Mouse (Mus musculus): Measurements from ENCODE around the gene Ppil6. TPM values are rescaled to one million over a fixed set of nuclear protein-coding genes. Genes with fewer than 3 reads are reported as not detected.

The Ppil6 gene
- total and polyA plus RNA-seq, 2 experiments = 0.26 to 1.1 TPM

DNA sequence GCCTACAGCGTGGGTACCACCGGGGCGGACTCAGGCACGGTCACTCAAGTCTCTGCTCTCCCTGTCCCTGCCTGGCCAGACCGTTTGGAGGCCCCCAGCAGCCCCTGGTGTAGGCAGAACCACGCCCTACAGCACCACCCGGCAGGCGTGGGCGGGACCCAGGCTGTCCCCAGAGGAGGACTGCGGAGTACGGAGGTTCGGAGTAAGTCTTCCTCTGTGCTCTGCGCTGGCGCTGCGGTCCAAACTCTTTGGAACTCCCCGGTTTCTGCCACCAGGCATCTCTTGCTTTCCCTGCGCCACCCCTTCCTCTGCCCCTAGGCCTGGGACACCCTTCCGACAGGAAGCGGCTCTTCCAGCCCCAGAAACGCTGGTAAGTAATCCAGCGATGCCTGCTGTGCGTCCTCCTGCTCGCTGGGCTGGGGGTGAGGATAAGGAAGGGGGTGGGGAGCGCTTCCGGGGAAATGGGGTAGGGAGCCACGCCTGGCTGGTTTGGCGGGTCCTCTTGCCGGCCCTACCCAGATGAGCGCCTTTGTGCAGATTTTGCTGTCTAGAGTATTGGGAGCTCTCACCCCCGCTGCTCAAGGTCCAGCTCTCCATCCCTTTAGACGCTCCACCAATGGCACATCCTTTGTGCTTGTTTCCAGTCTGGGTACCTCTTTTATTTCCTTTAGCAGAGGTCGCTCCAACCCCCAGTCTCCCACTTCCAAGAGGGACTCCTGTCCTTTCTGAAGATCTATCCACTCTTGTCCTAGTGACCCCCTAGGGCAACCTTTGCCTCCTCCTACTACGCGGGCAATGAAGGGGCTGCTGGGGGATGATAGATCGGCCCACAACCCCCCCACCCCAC is 13.8 kb upstream of the Ppil6 start, which contains the start of gene Mical1:
Mical1 (plus strand) TSS at position 144 of the 847 bp plus-strand sequence.
- WGBS = 9% methylated on average over 35 of the region's 35 CpGs
- no peak within 1 kb of the TSS for H3K27ac ChIP-seq (replicated peaks; ENCODE audit: insufficient read depth, low read depth, low read length)
- no peaks in the 10 kb centered on the region for H3K36me3 ChIP-seq (ENCODE audit: control insufficient read depth, insufficient read depth, low read length)
- H3K4me1 ChIP-seq (ENCODE audit: control insufficient read depth, insufficient read depth, low read length) = peaks cover 2% of the 10 kb centered on the region; the same call in 1 of the 2 replicates
- H3K79me2 ChIP-seq (ENCODE audit: control insufficient read depth, insufficient read depth, low read length) = no peaks in the 10 kb centered on the region
- no peak for DNase-seq (ENCODE audit: extremely low read depth, low read depth, low spot score)
- H3K27me3 ChIP-seq (ENCODE audit: control insufficient read depth, insufficient read depth, low read length) = no peaks in the 10 kb centered on the region
- peak within 1 kb of the TSS; percentile 49 for H3K9ac ChIP-seq (ENCODE audit: low read depth, low read length)
- peak within 1 kb of the TSS; percentile 49 for H3K4me3 ChIP-seq (ENCODE audit: insufficient read depth, low read depth, low read length)
- TF ChIP-seq CTCF (IDR thresholded peaks at IDR 0.05; ENCODE audit: low read depth, low read length) (no peak), POLR2A (IDR thresholded peaks at IDR 0.05; ENCODE audit: extremely low read depth, insufficient read depth, low read length) (0 out of 2 replicates have a peak, but pooled peaks have one; percentile 13)

DNA sequence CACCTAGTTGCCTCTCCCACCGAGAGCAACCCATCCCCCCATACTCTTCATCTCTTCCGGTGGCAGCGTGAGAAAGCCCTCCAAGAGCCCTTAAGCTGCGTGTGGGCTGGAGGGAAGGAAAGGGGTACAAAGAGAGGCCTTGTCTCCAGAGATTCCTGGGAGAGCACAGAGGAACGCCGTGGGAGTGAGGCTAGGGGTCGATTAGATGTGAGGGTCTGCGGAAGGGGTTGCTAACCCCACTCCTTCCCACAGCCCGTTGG is 13.3 kb upstream of the Ppil6 start:
- Histone ChIP-seq H3K79me2 (ENCODE audit: control insufficient read depth, insufficient read depth, low read length) (no peaks in the 10 kb centered on the region), H3K36me3 (ENCODE audit: control insufficient read depth, insufficient read depth, low read length) (no peaks in the 10 kb centered on the region), H3K27ac (replicated peaks; ENCODE audit: insufficient read depth, low read depth, low read length) (no peak overlapping the region), H3K27me3 (ENCODE audit: control insufficient read depth, insufficient read depth, low read length) (no peaks in the 10 kb centered on the region), H3K9ac (ENCODE audit: low read depth, low read length) (peak overlapping the region; percentile 36; the same call in 1 of the 2 replicates), H3K4me1 (ENCODE audit: control insufficient read depth, insufficient read depth, low read length) (peaks cover 2% of the 10 kb centered on the region; the same call in 1 of the 2 replicates), H3K4me3 (ENCODE audit: insufficient read depth, low read depth, low read length) (peak overlapping the region; percentile 49; the same call in 1 of the 2 replicates)
- no peak for TF ChIP-seq CTCF (IDR thresholded peaks at IDR 0.05; ENCODE audit: low read depth, low read length)
- no peak for TF ChIP-seq POLR2A (IDR thresholded peaks at IDR 0.05; ENCODE audit: extremely low read depth, insufficient read depth, low read length)
- 6% methylated on average over 9 of the region's 9 CpGs for WGBS
- no peak for DNase-seq (ENCODE audit: extremely low read depth, low read depth, low spot score)

DNA sequence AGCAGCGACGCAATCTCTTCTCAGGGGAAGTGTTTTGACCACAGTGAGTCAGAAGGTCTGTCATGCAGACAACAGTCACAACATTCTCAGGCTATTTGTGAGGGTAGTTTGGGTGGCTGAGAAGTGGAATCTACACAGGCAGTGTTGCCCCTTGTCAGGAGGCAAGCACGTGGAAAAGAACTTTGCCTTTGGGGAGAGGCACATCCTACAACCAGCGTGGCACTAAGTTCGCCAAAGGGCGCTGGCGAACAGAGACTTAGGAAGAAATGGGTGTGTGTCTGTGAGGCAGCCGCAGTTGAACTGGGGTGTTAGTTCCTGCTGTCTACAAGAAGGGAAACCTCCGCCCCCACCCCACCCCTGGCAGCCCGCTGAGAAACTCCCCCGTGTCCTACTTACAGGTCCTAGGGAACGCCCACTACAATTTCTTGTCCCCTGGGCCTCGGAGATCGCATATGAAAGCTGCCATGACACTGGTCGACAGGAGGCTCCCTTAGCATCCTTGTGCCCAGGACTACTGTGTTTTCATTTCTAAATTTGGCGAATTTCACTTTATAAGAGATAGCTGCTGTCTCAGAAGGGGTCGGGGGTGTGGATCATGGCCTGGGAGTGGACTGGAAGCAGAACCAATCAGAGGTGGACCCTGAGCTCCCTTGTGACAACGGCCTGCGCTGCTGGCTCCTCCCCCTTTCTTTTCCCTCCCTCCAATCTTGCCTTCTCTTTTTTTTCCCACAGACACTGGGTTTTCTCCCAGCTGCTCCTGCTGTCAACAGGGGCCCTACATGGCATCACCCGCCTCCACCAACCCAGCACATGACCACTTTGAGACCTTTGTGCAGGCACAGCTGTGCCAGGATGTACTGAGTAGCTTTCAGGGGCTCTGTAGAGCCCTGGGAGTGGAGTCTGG is 12.7 kb upstream of the Ppil6 start:
- no peaks in the 10 kb centered on the region for H3K36me3 ChIP-seq (ENCODE audit: control insufficient read depth, insufficient read depth, low read length)
- no peaks in the 10 kb centered on the region for H3K79me2 ChIP-seq (ENCODE audit: control insufficient read depth, insufficient read depth, low read length)
- H3K27ac ChIP-seq (replicated peaks; ENCODE audit: insufficient read depth, low read depth, low read length) = no peak overlapping the region
- 21% methylated on average over 20 of the region's 20 CpGs for WGBS
- peak overlapping the region; percentile 36; the same call in 1 of the 2 replicates for H3K9ac ChIP-seq (ENCODE audit: low read depth, low read length)
- no peaks in the 10 kb centered on the region for H3K27me3 ChIP-seq (ENCODE audit: control insufficient read depth, insufficient read depth, low read length)
- H3K4me3 ChIP-seq (ENCODE audit: insufficient read depth, low read depth, low read length) = peak overlapping the region; percentile 49; the same call in 1 of the 2 replicates
- DNase-seq (ENCODE audit: extremely low read depth, low read depth, low spot score) = peak; percentile 31
- peaks cover 2% of the 10 kb centered on the region; the same call in 1 of the 2 replicates for H3K4me1 ChIP-seq (ENCODE audit: control insufficient read depth, insufficient read depth, low read length)
- TF ChIP-seq CTCF (IDR thresholded peaks at IDR 0.05; ENCODE audit: low read depth, low read length) = no peak
- TF ChIP-seq POLR2A (IDR thresholded peaks at IDR 0.05; ENCODE audit: extremely low read depth, insufficient read depth, low read length) = no peak

DNA sequence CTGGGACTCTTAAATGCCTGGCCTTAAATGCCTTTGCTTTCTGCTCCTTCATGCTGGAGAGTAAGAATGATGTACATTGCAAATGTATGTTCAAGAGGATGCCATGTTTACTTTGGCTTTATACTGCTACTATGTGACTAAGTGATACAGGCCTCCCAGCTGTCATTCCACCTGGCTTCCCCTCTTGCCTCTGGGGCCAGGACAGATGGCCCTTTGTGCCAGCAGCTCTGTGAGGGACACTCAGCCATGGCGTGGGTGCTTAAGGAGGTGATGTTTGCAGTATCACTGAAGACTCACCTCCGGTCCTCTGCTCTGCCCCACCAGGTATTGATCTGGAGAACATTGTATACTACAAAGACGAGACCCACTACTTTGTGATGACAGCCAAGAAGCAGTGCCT is 10.3 kb upstream of the Ppil6 start:
- H3K27ac ChIP-seq (replicated peaks; ENCODE audit: insufficient read depth, low read depth, low read length) = no peak overlapping the region
- no peak overlapping the region for H3K4me3 ChIP-seq (ENCODE audit: insufficient read depth, low read depth, low read length)
- no peaks in the 10 kb centered on the region for H3K79me2 ChIP-seq (ENCODE audit: control insufficient read depth, insufficient read depth, low read length)
- H3K36me3 ChIP-seq (ENCODE audit: control insufficient read depth, insufficient read depth, low read length) = no peaks in the 10 kb centered on the region
- no peak overlapping the region for H3K9ac ChIP-seq (ENCODE audit: low read depth, low read length)
- TF ChIP-seq POLR2A (IDR thresholded peaks at IDR 0.05; ENCODE audit: extremely low read depth, insufficient read depth, low read length) (no peak), CTCF (IDR thresholded peaks at IDR 0.05; ENCODE audit: low read depth, low read length) (no peak)
- WGBS = 91% methylated on average over 3 of the region's 3 CpGs
- DNase-seq (ENCODE audit: extremely low read depth, low read depth, low spot score) = no peak
- H3K27me3 ChIP-seq (ENCODE audit: control insufficient read depth, insufficient read depth, low read length) = no peaks in the 10 kb centered on the region
- no peaks in the 10 kb centered on the region for H3K4me1 ChIP-seq (ENCODE audit: control insufficient read depth, insufficient read depth, low read length)

DNA sequence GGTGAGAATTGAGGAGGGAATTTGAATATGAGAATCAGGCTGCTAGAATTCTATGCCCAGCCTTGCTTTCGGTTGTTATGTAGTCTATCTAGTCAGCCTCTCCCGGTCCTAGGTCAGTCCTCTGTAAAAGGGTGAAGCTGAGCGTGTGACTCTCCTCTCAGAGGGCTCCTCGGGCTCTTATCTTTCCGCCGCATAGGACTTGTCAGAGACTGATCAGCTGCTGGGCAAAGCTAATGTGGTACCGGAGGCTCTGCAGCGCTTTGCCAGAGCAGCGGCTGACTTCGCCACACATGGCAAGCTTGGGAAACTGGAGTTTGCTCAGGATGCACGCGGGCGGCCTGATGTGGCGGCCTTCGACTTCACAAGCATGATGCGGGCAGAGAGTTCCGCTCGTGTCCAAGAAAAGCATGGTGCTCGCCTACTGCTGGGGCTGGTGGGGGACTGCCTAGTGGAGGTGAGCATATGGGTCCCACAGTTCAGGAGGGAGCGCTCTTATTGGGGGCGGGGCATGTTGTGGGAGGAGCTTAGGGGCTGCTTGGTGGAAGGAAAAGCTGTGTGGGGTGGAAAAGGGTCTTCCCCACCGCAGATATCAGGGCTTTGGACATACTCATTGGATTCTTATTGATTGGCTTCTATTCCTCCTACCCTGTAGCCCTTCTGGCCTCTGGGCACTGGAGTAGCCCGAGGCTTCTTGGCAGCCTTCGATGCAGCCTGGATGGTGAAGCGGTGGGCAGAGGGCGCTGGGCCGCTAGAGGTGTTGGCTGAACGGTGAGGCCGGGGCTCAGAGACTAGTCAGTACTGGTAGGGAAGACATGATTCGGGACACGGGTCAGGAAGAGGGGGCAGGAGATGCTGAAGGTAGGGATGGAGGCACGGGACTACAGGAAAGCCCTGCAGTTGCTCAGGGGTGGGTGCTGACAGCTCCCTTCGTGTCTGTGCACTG is 9.0 kb upstream of the Ppil6 start:
- Histone ChIP-seq H3K27me3 (ENCODE audit: control insufficient read depth, insufficient read depth, low read length) (no peaks in the 10 kb centered on the region), H3K4me1 (ENCODE audit: control insufficient read depth, insufficient read depth, low read length) (no peaks in the 10 kb centered on the region), H3K4me3 (ENCODE audit: insufficient read depth, low read depth, low read length) (no peak overlapping the region), H3K9ac (ENCODE audit: low read depth, low read length) (no peak overlapping the region), H3K79me2 (ENCODE audit: control insufficient read depth, insufficient read depth, low read length) (no peaks in the 10 kb centered on the region), H3K36me3 (ENCODE audit: control insufficient read depth, insufficient read depth, low read length) (no peaks in the 10 kb centered on the region), H3K27ac (replicated peaks; ENCODE audit: insufficient read depth, low read depth, low read length) (no peak overlapping the region)
- DNase-seq (ENCODE audit: extremely low read depth, low read depth, low spot score) = no peak
- WGBS = 70% methylated on average over 33 of the region's 33 CpGs
- TF ChIP-seq CTCF (IDR thresholded peaks at IDR 0.05; ENCODE audit: low read depth, low read length) (no peak), POLR2A (IDR thresholded peaks at IDR 0.05; ENCODE audit: extremely low read depth, insufficient read depth, low read length) (no peak)

Measured in liver, adult 2 months (tissue).